Mouse (Mus musculus) adrenal gland, postnatal 36 days (tissue): ENCODE measurements around the gene Ctrb1. TPM values are rescaled to one million over a fixed set of nuclear protein-coding genes. Genes with fewer than 3 reads are reported as not detected.

Experiments used
- microRNA-seq: library from miRNA; unstranded; fragments of <30 nt; microRNA quantifications from one replicate; pipeline ENCODE4 v1.2.0, GENCODE M21; 2021
- total RNA-seq, 2 experiments: library from RNA; stranded (reverse); gene quantifications; 2 replicates each; pipeline ENCODE4 v1.2.3; 2021

Ctrb1 gene
- total RNA-seq, 2 experiments from 2014 or later, result 0.36 TPM; not detected in 1

Small RNA genes within 50 kb of the gene (microRNA-seq; reads per million reads assigned to microRNA genes)
- gene Mir7076, result not detected

Other genes with a start within 250 kb of the Ctrb1 start
- 10 to 100 TPM; 10.4 to 12.8 TPM for gene Wdr59, start 168.9 kb downstream of the Ctrb1 start, total RNA-seq
- 10 to 100 TPM; 38.1 to 40.6 TPM for gene Znrf1, start 154.9 kb downstream of the Ctrb1 start, total RNA-seq
- 10 to 100 TPM; 50.1 to 74.8 TPM for gene Ldhd, start 60.6 kb downstream of the Ctrb1 start, total RNA-seq
- gene Zfp1, start 47.6 kb downstream of the Ctrb1 start, total RNA-seq, result 1 to 10 TPM; 7.2 to 8.7 TPM
- 10 to 100 TPM; 68.5 to 75.7 TPM for gene Bcar1, start 52.8 kb upstream of the Ctrb1 start, total RNA-seq
- gene Cfdp1, start 163.3 kb upstream of the Ctrb1 start, total RNA-seq, result 10 to 100 TPM; 69.5 to 76.7 TPM
- gene Tmem170, start 185.7 kb upstream of the Ctrb1 start, total RNA-seq, result 1 to 10 TPM; 6.6 to 6.9 TPM
- not detected for gene Chst5, start 219.4 kb upstream of the Ctrb1 start, total RNA-seq
- 1 to 10 TPM; 5.6 to 5.7 TPM for gene Tmem231, start 242.9 kb upstream of the Ctrb1 start, total RNA-seq
- 100 to 1,000 TPM; 158 to 177 TPM for gene Gabarapl2, start 249.7 kb upstream of the Ctrb1 start, total RNA-seq